Mouse (Mus musculus): ENCODE measurements at regions not wholly inside any gene's neighbourhood (a gene's known extent, or its start where the extent isn't known, plus 50 kb on each side); places are given as distances from the start of the nearest gene placed in this dataset.

GRCm38 (mm10) chr13:6062729-6063386, 201.6 kb downstream of the Klf6 start:
- H3K36me3 ChIP-seq (ENCODE audit: control insufficient read depth, insufficient read depth, low read length), result no peaks in the 10 kb centered on the region
- DNase-seq, result no peak

GRCm38 (mm10) chr13:6076978-6077825, 215.9 kb downstream of the Klf6 start:
- Histone ChIP-seq H3K4me1 (replicated peaks; ENCODE audit: control insufficient read depth, insufficient read depth, low read length) (no peaks in the 10 kb centered on the region), H3K4me3 (ENCODE audit: control insufficient read depth, insufficient read depth, low read length) (no peak overlapping the region), H3K27ac (ENCODE audit: control insufficient read depth, insufficient read depth, low read length) (no peak overlapping the region), H3K27me3 (ENCODE audit: control insufficient read depth, insufficient read depth, low read length) (no peaks in the 10 kb centered on the region), H3K36me3 (ENCODE audit: control insufficient read depth, insufficient read depth, low read length) (no peaks in the 10 kb centered on the region)
- WGBS, result 92% methylated on average over 4 of the region's 4 CpGs
- TF ChIP-seq CTCF (IDR thresholded peaks at IDR 0.05; ENCODE audit: borderline replicate concordance, control insufficient read depth, extremely low read depth, insufficient read depth, low read length, poor library complexity), result no peak
- TF ChIP-seq POLR2A (IDR thresholded peaks at IDR 0.05; ENCODE audit: control insufficient read depth, extremely low read depth, insufficient read depth, low read length, poor library complexity), result no peak
- no peak for DNase-seq

More at GRCm38 (mm10) chr13:6062729-6063386, 201.6 kb downstream of the Klf6 start:
- TF ChIP-seq POLR2A (IDR thresholded peaks at IDR 0.05; ENCODE audit: control insufficient read depth, extremely low read depth, insufficient read depth, low read length, poor library complexity) (no peak), CTCF (IDR thresholded peaks at IDR 0.05; ENCODE audit: borderline replicate concordance, control insufficient read depth, extremely low read depth, insufficient read depth, low read length, poor library complexity) (no peak)
- Histone ChIP-seq H3K27ac (ENCODE audit: control insufficient read depth, insufficient read depth, low read length) (no peak overlapping the region), H3K4me3 (ENCODE audit: control insufficient read depth, insufficient read depth, low read length) (no peak overlapping the region), H3K27me3 (ENCODE audit: control insufficient read depth, insufficient read depth, low read length) (no peaks in the 10 kb centered on the region), H3K4me1 (replicated peaks; ENCODE audit: control insufficient read depth, insufficient read depth, low read length) (no peaks in the 10 kb centered on the region)
- 88% methylated on average over 3 of the region's 3 CpGs for WGBS

GRCm38 (mm10) chr13:6085891-6086290, 224.6 kb downstream of the Klf6 start:
- no peaks in the 10 kb centered on the region for H3K36me3 ChIP-seq (ENCODE audit: control insufficient read depth, insufficient read depth, low read length)
- H3K4me3 ChIP-seq (ENCODE audit: control insufficient read depth, insufficient read depth, low read length), result no peak overlapping the region
- no peak overlapping the region for H3K27ac ChIP-seq (ENCODE audit: control insufficient read depth, insufficient read depth, low read length)
- H3K4me1 ChIP-seq (replicated peaks; ENCODE audit: control insufficient read depth, insufficient read depth, low read length), result no peaks in the 10 kb centered on the region
- 78% methylated on average over 2 of the region's 2 CpGs for WGBS
- no peak for TF ChIP-seq CTCF (IDR thresholded peaks at IDR 0.05; ENCODE audit: borderline replicate concordance, control insufficient read depth, extremely low read depth, insufficient read depth, low read length, poor library complexity)
- TF ChIP-seq POLR2A (IDR thresholded peaks at IDR 0.05; ENCODE audit: control insufficient read depth, extremely low read depth, insufficient read depth, low read length, poor library complexity), result no peak
- no peaks in the 10 kb centered on the region for H3K27me3 ChIP-seq (ENCODE audit: control insufficient read depth, insufficient read depth, low read length)
- DNase-seq, result no peak

GRCm38 (mm10) chr13:6109018-6109657, 247.9 kb downstream of the Klf6 start:
- Histone ChIP-seq H3K4me3 (ENCODE audit: control insufficient read depth, insufficient read depth, low read length) (no peak overlapping the region), H3K4me1 (replicated peaks; ENCODE audit: control insufficient read depth, insufficient read depth, low read length) (no peaks in the 10 kb centered on the region), H3K27me3 (ENCODE audit: control insufficient read depth, insufficient read depth, low read length) (no peaks in the 10 kb centered on the region), H3K27ac (ENCODE audit: control insufficient read depth, insufficient read depth, low read length) (no peak overlapping the region), H3K36me3 (ENCODE audit: control insufficient read depth, insufficient read depth, low read length) (no peaks in the 10 kb centered on the region)
- TF ChIP-seq POLR2A (IDR thresholded peaks at IDR 0.05; ENCODE audit: control insufficient read depth, extremely low read depth, insufficient read depth, low read length, poor library complexity) (no peak), CTCF (IDR thresholded peaks at IDR 0.05; ENCODE audit: borderline replicate concordance, control insufficient read depth, extremely low read depth, insufficient read depth, low read length, poor library complexity) (no peak)
- 59% methylated on average over 7 of the region's 7 CpGs for WGBS
- no peak for DNase-seq

DNA sequence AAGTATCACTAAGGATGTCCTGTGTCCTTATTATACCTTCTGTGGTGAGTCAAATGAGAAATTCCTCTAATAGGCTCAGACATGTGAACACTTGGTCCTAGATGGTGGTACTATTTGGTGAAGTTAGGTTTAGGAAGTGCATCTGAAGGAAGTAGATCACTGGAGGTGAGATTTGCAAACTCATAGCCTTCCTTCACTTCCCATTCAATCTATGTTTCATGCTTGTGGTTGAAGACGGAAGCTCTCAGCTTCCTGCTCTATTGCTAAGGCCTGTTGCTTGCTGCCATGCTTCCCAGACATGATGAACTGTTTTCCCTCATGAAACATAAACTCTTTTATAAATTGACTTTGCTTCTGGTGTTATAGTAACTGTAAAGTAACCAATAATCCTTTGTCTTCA, 258.4 kb downstream of the Klf6 start:
- TF ChIP-seq POLR2A (IDR thresholded peaks at IDR 0.05; ENCODE audit: control insufficient read depth, extremely low read depth, insufficient read depth, low read length, poor library complexity), result no peak
- no peak for TF ChIP-seq CTCF (IDR thresholded peaks at IDR 0.05; ENCODE audit: borderline replicate concordance, control insufficient read depth, extremely low read depth, insufficient read depth, low read length, poor library complexity)
- no peaks in the 10 kb centered on the region for H3K27me3 ChIP-seq (ENCODE audit: control insufficient read depth, insufficient read depth, low read length)
- 38% methylated on average over 1 of the region's 1 CpGs for WGBS
- no peak overlapping the region for H3K27ac ChIP-seq (ENCODE audit: control insufficient read depth, insufficient read depth, low read length)
- H3K4me1 ChIP-seq (replicated peaks; ENCODE audit: control insufficient read depth, insufficient read depth, low read length), result no peaks in the 10 kb centered on the region
- no peaks in the 10 kb centered on the region for H3K36me3 ChIP-seq (ENCODE audit: control insufficient read depth, insufficient read depth, low read length)
- DNase-seq, result no peak
- no peak overlapping the region for H3K4me3 ChIP-seq (ENCODE audit: control insufficient read depth, insufficient read depth, low read length)

DNA sequence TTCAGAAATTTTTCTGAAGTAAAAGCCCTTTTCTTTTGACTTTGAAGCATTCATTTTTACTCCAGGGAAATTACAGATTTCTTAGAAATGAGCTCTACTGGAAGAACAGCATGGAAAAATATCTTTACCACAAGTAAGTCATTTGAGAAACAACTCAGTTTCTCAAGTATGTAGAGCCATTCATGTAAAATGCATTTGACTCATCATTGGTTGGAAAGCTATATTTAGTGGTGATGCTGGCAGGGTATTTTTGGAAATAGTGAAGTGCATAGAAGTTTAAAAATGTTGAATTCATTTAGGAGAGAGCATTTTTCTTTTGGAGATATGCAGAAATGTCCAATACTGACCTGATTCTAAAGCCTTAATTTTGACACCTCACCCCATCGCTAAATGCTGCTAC, 266.0 kb downstream of the Klf6 start:
- Histone ChIP-seq H3K4me3 (ENCODE audit: control insufficient read depth, insufficient read depth, low read length) (no peak overlapping the region), H3K36me3 (ENCODE audit: control insufficient read depth, insufficient read depth, low read length) (no peaks in the 10 kb centered on the region), H3K4me1 (replicated peaks; ENCODE audit: control insufficient read depth, insufficient read depth, low read length) (no peaks in the 10 kb centered on the region), H3K27ac (ENCODE audit: control insufficient read depth, insufficient read depth, low read length) (no peak overlapping the region), H3K27me3 (ENCODE audit: control insufficient read depth, insufficient read depth, low read length) (no peaks in the 10 kb centered on the region)
- 100% methylated on average over 1 of the region's 1 CpGs for WGBS
- no peak for DNase-seq
- TF ChIP-seq POLR2A (IDR thresholded peaks at IDR 0.05; ENCODE audit: control insufficient read depth, extremely low read depth, insufficient read depth, low read length, poor library complexity) (no peak), CTCF (IDR thresholded peaks at IDR 0.05; ENCODE audit: borderline replicate concordance, control insufficient read depth, extremely low read depth, insufficient read depth, low read length, poor library complexity) (no peak)
